Mouse (Mus musculus): ENCODE results near the gene Ss18l1.
A peak's percentile ranks its signal among the peaks of the same experiment; 100 is the strongest.

Ss18l1 gene

DNA sequence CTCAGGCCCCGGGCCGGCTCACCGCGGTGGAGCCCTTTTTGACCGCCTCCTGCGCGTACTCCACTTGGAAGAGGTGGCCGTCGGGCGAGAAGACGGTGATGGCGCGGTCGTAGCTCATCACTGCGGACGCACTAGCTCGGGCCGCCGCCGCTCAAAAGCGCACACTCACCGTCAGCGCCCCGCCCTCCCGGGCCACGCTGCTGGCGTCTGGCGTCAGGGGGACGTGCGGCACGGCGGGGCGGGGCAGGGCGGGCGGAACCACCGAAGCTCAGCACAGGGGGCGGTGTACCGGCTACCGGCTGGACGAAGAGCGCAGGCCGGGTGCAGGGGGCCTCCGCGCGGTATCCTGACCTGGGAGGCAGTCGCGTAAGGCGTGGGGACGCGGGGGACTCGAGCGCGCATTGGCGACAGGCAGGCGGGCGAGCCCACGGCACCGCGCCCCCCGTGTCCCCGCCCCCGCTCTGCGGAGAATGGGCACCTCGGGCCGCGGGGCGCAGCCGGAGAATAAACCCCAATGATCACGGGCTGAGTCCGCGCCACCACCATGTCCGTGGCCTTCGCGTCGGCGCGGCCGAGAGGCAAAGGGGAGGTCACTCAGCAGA lies at the start of gene Ss18l1, which contains the start of gene Psma7:
Ss18l1 (plus strand) TSS at position 254 of the 602 bp plus-strand sequence.
Psma7 (minus strand) TSS at position 178 of the 602 bp plus-strand sequence.
- peak; percentile 95 for DNase-seq

- DNase-seq: no peak
These were observed 49.2 kb upstream of the Ss18l1 start for GRCm38 (mm10) chr2:179993071-179993470.

GRCm38 (mm10) chr2:179998431-179998830 lies 43.9 kb upstream of the Ss18l1 start:
- no peak for DNase-seq

DNA sequence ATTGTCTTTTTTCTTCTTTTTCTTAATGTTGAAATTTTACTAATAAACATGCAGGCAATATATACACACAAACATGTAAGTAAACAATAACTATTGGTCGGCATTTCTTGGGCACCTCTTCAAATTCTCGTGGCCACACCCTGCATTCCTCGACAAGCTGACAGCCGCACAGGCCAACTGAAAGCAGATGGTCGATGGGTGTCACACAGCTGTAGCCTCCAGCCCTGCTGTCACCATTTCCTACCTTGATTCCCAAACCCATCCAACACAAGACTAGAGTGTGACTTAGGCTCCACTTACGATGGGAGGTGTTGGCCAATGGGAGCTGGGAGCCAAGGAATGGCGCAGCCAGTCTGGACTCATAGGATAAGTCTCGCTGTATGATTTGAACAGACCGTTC lies 40.7 kb upstream of the Ss18l1 start:
- DNase-seq: no peak

GRCm38 (mm10) chr2:180005656-180006351 lies 36.5 kb upstream of the Ss18l1 start:
- DNase-seq: no peak

- DNase-seq: no peak
These were observed 35.8 kb upstream of the Ss18l1 start for GRCm38 (mm10) chr2:180006352-180007017.

DNA sequence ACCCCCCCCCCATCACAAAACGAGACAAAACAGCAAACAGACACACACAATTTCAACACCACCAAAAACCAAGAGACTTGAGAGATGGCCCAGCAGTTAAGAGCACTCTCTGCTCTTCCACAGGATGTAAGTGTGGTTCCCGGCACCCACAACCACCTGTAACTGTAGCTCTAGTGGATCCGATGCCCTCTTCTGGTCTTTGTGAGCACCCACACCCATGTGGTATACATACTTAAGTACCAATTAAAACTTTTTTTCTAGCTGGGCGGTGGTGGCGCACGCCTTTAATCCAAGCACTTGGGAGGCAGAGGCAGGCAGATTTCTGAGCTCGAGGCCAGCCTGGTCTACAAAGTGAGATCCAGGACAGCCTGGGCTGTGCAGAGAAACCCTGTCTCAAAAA lies 31.6 kb upstream of the Ss18l1 start:
- no peak for DNase-seq

- no peak for DNase-seq
These were observed 30.9 kb upstream of the Ss18l1 start for GRCm38 (mm10) chr2:180011370-180011769.

- no peak for DNase-seq
These were observed 28.6 kb upstream of the Ss18l1 start for GRCm38 (mm10) chr2:180013686-180014085.

DNA sequence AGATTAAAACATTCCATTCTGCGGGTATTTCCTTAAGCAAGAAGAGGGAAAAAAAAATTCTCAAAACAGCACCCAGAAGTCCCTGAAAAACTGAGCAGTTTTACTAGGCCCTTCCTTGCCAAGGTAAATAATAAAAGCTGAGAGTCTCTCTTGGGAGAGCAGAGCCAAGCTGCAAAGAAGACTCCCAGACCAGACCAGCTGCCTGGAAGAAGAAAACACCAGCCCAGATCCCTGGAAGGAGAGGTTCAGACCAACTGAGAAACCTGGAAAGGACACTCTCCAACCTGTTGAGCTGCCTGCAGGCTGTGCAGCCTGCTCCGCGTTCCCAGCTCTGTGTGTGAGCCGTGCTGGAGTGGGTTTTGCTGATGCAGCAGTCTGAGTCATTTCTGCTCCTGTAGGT lies 24.7 kb upstream of the Ss18l1 start:
- no peak for DNase-seq

DNA sequence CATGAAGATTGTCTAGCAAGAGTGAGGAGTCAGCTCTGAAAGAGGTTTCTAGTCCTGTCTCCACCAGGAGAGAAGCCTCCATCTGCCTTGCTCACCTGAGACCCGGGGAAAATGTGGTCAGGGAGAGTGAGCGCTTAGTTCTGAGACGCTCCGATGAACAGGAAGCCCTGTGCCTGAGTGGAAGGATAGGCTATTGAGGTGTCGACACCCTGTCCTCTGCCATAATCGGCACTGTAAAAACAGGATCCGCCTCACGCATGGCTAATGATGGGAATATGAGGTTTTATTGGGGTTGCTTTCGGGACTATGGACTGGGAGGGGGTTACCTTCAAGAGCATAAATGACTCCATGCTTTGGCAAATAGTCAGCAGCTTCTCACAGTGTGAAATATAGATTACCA lies 23.7 kb upstream of the Ss18l1 start:
- DNase-seq: no peak

DNA sequence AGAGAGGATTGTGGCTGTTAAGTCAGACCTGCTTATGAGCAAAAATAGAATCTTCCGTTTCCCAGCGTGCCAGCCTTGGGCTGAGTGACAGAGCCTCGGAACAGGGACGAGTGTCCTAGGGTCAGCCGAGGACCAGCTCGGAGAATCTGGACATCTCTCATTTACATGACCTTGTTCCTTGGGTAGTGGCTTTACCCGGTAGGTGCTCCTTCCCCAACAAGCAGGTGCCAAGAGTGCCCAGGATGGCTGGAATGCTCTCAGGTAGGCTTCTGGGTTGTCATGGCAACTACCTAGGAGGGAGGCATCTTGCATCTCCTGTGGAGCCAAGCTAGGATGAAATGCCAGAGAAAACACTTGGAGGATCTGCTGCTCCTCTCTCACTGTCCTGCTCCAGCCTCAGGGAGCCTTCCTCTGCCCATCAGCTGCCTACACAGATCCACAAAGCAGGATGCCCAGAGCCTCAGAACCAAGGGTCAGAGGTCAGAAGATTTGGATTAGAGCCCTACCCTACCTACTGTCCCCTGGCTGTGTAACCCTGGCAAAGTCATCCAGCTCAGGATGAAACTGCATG lies 22.1 kb upstream of the Ss18l1 start:
- DNase-seq: peak; percentile 66 to 82

- peak; percentile 54 to 60 for DNase-seq
These were observed 21.4 kb upstream of the Ss18l1 start for GRCm38 (mm10) chr2:180020919-180021318.

GRCm38 (mm10) chr2:180022751-180023150 lies 19.6 kb upstream of the Ss18l1 start:
- DNase-seq: no peak

DNA sequence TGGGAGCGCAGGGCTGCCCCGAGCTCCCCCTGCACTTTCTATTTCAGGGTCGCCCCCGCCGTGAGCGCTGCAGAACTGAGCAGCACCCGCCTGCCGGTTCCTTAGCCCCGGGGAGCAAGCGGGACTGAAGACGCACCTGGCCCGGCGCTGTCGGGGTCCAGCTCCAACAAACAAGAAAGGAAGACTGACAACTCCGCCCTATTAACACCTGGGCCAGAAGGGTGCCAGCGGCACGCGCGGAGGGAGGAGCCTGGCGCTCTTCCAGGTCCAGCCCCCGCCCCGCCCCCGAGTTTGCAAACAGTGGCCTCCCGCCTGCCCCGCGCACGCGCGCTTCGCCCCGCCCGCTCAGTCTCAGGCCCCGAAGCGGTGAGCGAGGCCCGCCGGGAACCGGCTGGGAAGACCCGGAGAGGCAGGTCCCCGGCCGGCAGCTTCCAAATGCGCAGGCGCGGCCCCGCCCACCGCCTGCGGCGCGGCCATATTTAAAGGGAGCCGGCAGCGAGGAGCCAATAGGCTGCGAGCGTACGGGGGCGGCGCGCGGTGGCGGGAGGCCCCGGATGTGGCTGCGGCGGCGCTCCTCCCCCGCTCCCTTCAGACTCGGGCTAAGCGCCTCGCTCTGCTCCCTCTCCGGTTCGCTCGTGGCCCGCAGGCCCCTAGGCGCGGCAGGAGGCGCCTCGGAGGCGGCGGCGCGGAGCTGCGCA lies 17.8 kb upstream of the Ss18l1 start, which contains the start of gene Lsm14b:
Lsm14b (plus strand) TSS at position 587 of the 698 bp plus-strand sequence.
- DNase-seq: peak; percentile 98 to 100

DNA sequence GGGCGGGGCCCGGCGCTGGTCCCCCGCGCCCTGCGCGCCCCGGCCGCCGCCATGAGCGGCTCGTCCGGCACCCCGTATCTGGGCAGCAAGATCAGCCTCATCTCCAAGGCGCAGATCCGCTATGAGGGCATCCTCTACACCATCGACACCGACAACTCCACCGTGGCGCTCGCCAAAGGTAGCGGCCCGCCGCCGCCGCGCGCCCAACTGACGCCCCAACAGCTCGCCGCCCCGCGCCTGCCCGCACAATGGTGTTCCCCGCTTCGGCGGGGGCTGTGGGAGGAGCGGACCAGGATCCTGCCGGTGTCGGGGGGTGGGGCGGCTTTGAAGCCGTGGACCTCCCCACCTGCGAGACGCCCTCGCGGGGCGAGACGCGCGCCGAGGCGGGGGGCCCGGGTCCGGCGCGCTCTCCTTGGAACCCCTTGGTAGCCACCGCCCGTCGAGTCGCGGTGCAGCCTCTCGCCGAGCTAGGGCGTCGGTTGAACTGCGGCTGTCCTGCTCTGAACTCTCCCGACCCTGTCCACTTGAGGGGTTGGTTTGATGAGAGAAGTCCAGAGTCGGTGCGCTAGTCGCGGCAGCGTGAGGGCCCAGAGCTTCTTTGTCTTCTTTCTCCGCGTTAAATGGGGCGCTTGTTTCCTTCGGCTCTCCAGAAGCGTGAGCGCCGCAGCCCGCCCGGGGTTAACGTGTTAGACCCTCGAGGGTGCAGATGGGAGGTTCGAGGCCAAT lies 17.0 kb upstream of the Ss18l1 start:
- DNase-seq: peak; percentile 70 to 72

GRCm38 (mm10) chr2:180025861-180026200 lies 16.5 kb upstream of the Ss18l1 start:
- DNase-seq: no peak

DNA sequence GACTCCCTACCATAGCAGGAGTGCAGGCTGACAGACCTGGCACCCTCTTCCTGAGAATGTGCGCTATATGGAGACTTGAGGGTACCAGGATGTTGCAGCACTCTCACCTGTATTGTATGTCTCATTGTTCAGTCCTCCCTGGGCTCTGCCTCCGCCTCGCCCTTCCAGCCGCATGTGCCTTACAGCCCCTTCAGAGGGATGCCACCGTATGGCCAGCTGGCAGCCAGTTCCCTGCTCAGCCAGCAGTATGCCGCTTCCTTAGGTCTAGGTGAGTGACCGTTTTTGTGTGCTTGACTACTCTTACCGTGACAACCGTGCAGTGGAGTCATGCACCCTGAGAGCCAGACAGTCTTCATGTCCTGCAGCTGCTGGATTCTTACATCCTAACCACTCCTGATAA lies 14.5 kb upstream of the Ss18l1 start:
- no peak for DNase-seq

GRCm38 (mm10) chr2:180031270-180031669 lies 11.0 kb upstream of the Ss18l1 start:
- DNase-seq: no peak

DNA sequence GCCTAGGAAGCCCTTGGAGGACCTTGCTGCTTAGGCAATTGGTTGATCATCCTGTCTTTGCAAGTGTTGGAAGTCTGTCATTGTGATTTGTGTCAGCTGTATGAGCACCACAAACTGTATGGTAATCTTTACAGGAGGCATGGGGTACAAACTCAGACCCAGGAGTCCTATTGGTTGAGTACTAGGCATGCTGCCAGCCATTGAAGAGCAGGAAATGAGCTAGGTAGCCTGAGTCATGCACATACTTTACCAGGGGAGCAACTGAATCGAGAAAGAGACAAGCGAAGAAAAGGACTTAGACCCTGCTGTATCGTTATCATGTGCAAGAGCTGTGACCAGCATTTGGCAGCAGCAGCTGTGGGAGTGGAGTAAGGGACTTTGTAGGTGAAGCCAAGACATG lies 9.4 kb upstream of the Ss18l1 start:
- DNase-seq: no peak

GRCm38 (mm10) chr2:180033956-180034355 lies 8.4 kb upstream of the Ss18l1 start:
- no peak for DNase-seq

- no peak for DNase-seq
These were observed 7.6 kb upstream of the Ss18l1 start for GRCm38 (mm10) chr2:180034753-180035152.

Measured in cerebellum, postnatal 14 days (tissue).